Mouse (Mus musculus) Patski (cell line): ENCODE measurements around the gene Khdc1c. TPM values are rescaled to one million over a fixed set of nuclear protein-coding genes. Genes with fewer than 3 reads are reported as not detected.

Source experiments
- ATAC-seq: fragments of 100-300 bp; one replicate; pipeline ENCODE4 v1.8.0; 2021
- CTCF ChIA-PET: fragments of 350-600 bp; sonication (Branson Sonifier 250); formaldehyde crosslinking; loops from one replicate; lab custom pipeline; 2022; ENCODE audit warnings: inconsistent platforms; lab: Charles Lee
- POLR2A ChIA-PET: fragments of 350-600 bp; sonication (Branson Sonifier 250); formaldehyde crosslinking; loops from one replicate; lab custom pipeline; 2022; ENCODE audit warnings: antibody characterized with exemption, inconsistent platforms; lab: Charles Lee
- DNase-seq: peaks from one replicate; pipeline ENCODE4 v3.0.0-alpha.2; 2011; ENCODE audit warnings: low read depth, low spot score
- H3K27me3 ChIP-seq: fragments of 371-371 bp; one replicate; pipeline ENCODE4 v1.5.1; 2021
- CTCF ChIP-seq: fragments of 100-300 bp; IDR thresholded peaks from one replicate; pipeline ENCODE4 v1.5.1; 2021
- in situ Hi-C: fragments of 300-500 bp; cut with MboI; formaldehyde crosslinking; loops from 3 replicates; pipeline ENCODE4 v1.11.1; 2018; ENCODE audit warnings: low pct_unique_long_range_greater_than_20kb, mixed read lengths
- polyA plus RNA-seq: library from polyadenylated mRNA; unstranded; gene quantifications from one replicate; pipeline ENCODE4 v1.2.3, GENCODE M21; 2021

Gene Khdc1c
- polyA plus RNA-seq, 1 experiment from 2014 or later: not detected

DNA sequence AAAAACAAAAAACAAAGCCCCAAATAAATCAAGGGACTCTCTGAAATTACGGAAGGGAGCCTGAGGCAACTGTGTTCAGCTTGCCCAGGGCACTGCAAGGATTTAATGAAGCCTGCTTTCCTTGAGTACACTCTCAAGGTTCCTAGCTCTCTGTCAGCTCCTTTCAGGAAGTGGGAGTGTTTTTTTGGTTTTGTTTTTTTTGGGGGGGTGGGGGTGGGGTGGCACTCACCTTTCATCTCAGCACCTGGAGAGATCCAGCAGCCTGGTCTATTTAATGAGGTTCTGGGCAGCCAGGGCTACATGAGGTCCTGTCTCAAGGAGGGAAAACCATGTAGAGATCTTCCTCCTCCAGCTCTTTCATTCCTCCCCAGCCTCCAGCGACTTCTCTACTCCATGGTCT, 18.8 kb upstream of the Khdc1c start, which contains the start of gene Khdc1a:
Khdc1a (plus strand) TSS at position 301 of the 400 bp plus-strand sequence.
- TF ChIP-seq CTCF: no peak
- CTCF ChIA-PET: no interaction called here
- POLR2A ChIA-PET: no interaction called here

GRCm38 (mm10) chr1:21383256-21383655, 15.1 kb downstream of the Khdc1c start, which contains the start of gene Khdc1b:
TSS of gene Khdc1b (plus strand) at chr1:21383556.
- DNase-seq (no peak), ATAC-seq (no peak)
- ChIA-PET CTCF (no interaction called here), POLR2A (no interaction called here)
- no peaks in the 10 kb centered on the region for H3K27me3 ChIP-seq
- no peak for TF ChIP-seq CTCF
- in situ Hi-C loops: no loop called here

More for the DNA sequence above, 18.8 kb upstream of the Khdc1c start, which contains the start of gene Khdc1a:
- DNase-seq (no peak), ATAC-seq (no peak)
- no peaks in the 10 kb centered on the region for H3K27me3 ChIP-seq
- in situ Hi-C loops: no loop called here

DNA sequence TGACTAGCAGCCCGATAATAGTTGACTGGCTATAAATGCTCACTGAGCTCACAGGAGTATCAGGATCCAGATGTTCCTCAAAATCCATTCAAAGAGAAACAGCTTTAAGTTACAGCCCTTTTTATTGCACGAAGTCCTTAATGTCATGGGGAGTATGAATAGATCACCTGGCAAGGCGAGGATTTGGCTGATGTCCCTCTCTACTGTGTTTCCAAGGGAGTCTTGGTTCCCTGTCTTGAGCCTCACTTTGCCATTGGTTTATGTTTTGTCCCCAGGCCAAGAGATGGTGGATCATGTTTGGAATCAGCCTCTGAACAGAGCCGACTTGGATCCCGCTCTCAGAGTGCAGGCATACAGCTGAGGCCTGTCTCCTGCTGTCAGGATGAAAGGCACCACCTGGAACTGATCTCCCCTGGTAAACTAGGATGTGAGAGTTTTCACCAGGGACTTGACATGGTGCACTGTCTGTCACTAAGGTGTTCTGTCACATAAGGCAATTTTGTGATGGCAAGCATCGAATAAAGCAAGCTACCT, 23.1 kb downstream of the Khdc1c start:
- peaks cover 7% of the 10 kb centered on the region for H3K27me3 ChIP-seq
- in situ Hi-C loops: no loop called here
- ChIA-PET POLR2A (no interaction called here), CTCF (no interaction called here)
- no peak for TF ChIP-seq CTCF
- ATAC-seq: no peak
- DNase-seq: no peak

DNA sequence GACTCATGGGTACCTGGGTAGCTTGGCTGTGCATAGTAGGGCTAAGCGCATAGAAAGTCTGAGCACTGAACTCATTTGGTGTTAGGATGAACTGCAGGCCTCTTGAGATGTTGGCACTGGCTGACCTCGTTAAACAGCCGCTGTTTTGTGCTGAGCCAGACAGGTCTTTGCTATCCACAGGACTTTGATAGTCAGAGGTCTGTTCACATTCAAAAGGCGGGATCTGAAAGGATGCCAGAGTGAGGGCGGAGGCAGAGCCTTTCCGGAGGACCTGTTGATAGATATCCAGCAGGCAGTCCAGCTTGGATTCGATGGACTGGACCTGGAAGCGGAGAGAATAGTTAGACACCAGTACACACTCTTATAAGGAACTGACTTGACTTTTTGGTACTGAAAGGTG, 34.7 kb downstream of the Khdc1c start:
- POLR2A ChIA-PET: no interaction called here
- ATAC-seq (no peak), DNase-seq (no peak)
- CTCF ChIA-PET: no interaction called here
- TF ChIP-seq CTCF: no peak
- in situ Hi-C loops: loop anchor here (25.0 kb wide), 1 partner anchor 1084 kb away; no protein-coding TSS in a partner anchor
- H3K27me3 ChIP-seq: peaks cover 22% of the 10 kb centered on the region

GRCm38 (mm10) chr1:21407266-21407665, 39.1 kb downstream of the Khdc1c start:
- ATAC-seq (no peak), DNase-seq (no peak)
- POLR2A ChIA-PET: no interaction called here
- H3K27me3 ChIP-seq: peaks cover 8% of the 10 kb centered on the region
- TF ChIP-seq CTCF: no peak
- in situ Hi-C loops: loop anchor here (5.0 to 25.0 kb wide), 2 partner anchors 565 to 1080 kb away; no protein-coding TSS in a partner anchor
- CTCF ChIA-PET: interaction anchor here (0.9 to 1.2 kb wide), 2 partner anchors 17 to 855 kb away, joined by 3 read pairs; no protein-coding TSS in a partner anchor

- ChIA-PET POLR2A (interaction anchor here (0.6 kb wide), 1 partner anchor 26 kb away, joined by 5 read pairs; no protein-coding TSS in a partner anchor), CTCF (interaction anchor here (0.7 to 2.0 kb wide), 4 partner anchors 548 to 857 kb away, joined by 3 to 6 read pairs (median 4); no protein-coding TSS in a partner anchor)
- in situ Hi-C loops: loop anchor here (5.0 to 25.0 kb wide), 2 partner anchors 856 to 1076 kb away; no protein-coding TSS in a partner anchor
- peak; percentile 44 for DNase-seq
- peak; percentile 90 for ATAC-seq
- peak; percentile 84 for TF ChIP-seq CTCF
- peaks cover 4% of the 10 kb centered on the region for H3K27me3 ChIP-seq
Measured at GRCm38 (mm10) chr1:21411331-21412196, 43.4 kb downstream of the Khdc1c start.

DNA sequence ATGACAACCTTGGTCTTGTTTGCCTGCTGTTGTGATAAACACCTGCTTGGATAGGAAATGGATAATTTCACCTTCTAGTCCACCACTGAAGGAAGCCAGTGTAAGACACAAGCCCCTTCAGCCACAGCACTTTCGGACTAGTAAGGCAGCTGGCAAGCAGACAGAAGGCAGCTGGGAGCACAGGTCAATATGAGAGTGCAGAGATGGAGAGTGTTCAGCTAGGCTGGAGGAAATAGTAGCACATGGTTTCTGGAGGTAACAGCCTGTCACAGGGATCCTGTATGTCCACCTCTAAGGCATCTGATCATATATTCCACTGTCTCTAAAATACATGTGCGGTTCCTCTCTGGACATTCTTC, 44.0 kb downstream of the Khdc1c start:
- POLR2A ChIA-PET: no interaction called here
- DNase-seq: no peak
- CTCF ChIA-PET: interaction anchor here (2.0 kb wide), 1 partner anchor 856 kb away, joined by 6 read pairs; no protein-coding TSS in a partner anchor
- ATAC-seq: no peak
- in situ Hi-C loops: loop anchor here (5.0 to 25.0 kb wide), 2 partner anchors 855 to 1075 kb away; no protein-coding TSS in a partner anchor
- peaks cover 4% of the 10 kb centered on the region for H3K27me3 ChIP-seq
- TF ChIP-seq CTCF: no peak

DNA sequence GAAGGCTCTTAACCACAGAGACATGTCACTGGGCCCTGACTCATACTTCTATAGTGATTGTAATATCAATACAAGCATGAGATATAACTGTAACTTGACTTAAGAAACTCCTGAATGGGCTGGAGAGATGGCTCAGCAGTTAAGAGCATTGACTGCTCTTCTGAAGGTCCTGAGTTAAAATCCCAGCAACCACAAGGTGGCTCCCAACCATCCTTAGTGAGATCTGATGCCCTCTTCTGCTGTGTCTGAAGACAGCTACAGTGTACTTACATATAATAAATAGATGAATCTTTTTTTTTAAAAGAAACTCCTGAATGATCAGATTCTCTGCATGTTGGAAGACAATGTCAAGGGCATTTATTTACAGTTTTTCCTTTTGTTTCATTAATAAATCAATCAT, 51.2 kb downstream of the Khdc1c start:
- TF ChIP-seq CTCF: peak; percentile 29
- no peaks in the 10 kb centered on the region for H3K27me3 ChIP-seq
- ATAC-seq: no peak
- CTCF ChIA-PET: interaction anchor here (1.2 kb wide), 1 partner anchor 14 kb away, joined by 3 read pairs; no protein-coding TSS in a partner anchor
- no peak for DNase-seq
- POLR2A ChIA-PET: no interaction called here
- in situ Hi-C loops: loop anchor here (25.0 kb wide), 1 partner anchor 1068 kb away; no protein-coding TSS in a partner anchor

Other genes with a start within 250 kb of the Khdc1c start
- gene Tmem14a, start 149.8 kb upstream of the Khdc1c start, polyA plus RNA-seq: 8.5 TPM
- 3.4 TPM for gene Gsta3, start 127.7 kb upstream of the Khdc1c start, polyA plus RNA-seq
- not detected for gene Khdc1a, start 18.7 kb upstream of the Khdc1c start, polyA plus RNA-seq
- gene Khdc1b, start 15.2 kb downstream of the Khdc1c start, polyA plus RNA-seq: not detected